Mouse (Mus musculus) adrenal gland, postnatal 36 days (tissue): ENCODE measurements around the gene Slc24a2. TPM values are rescaled to one million over a fixed set of nuclear protein-coding genes. Genes with fewer than 3 reads are reported as not detected.

ENCODE experiments used
- DNase-seq, 2 experiments: peaks; one replicate each; pipeline ENCODE4 v3.0.0; 2021; ENCODE audit warnings: mixed read lengths in 1 of 2
- long read RNA-seq, 2 experiments: library from polyadenylated mRNA; stranded (forward); transcript quantifications; one replicate each; pipeline ENCODE4 v2.0.0; 2021; ENCODE audit warnings: borderline sequencing depth in 2 of 2
- total RNA-seq, 2 experiments: library from RNA; stranded (reverse); gene quantifications; 2 replicates each; pipeline ENCODE4 v1.2.3; 2021

Gene Slc24a2
- total RNA-seq, result 10 to 100 TPM; 11.1 to 12.6 TPM
- long read RNA-seq, experiment 1, partial matches to known transcripts, result 0 of 2 reads
- long read RNA-seq, experiment 1, other reads (novel, unspliced or antisense), result 2 of 2 reads
- long read RNA-seq, experiment 2, partial matches to known transcripts, result 0 of 1 reads
- long read RNA-seq, experiment 2, other reads (novel, unspliced or antisense), result 1 of 1 reads

DNA sequence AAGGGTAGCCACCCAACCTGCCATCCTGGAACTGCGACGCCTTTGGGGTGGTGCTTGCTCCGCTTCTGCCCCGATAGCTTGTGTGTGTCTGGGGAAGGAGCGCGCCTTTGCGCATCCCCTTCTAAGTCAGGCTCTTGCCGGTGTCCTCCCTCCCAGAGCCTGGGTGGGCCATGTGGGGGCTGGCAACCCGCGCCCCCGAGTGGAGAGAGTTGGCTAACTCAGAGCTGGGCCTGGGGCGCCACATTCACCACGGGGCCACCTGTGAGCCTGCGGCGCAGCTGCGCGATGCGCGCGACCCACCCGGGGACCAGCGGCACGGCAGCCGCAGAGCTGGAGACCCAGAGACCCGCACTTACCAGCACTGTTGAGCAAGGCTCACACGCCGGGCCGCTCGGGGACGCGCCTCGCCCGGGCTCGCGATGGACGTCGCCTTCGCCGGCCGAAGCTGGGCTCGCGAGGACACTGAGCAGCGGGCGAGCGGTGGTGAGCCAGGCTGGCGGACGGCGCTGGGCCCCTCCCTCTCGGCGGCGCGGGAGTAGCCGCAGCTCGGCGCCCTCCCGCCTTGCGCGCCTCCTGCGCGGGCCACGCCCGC is at the start of gene Slc24a2:
TSS of gene Slc24a2 (minus strand) at position 518 of the 592 bp plus-strand sequence.
- DNase-seq, result peak; percentile 62 to 69

DNA sequence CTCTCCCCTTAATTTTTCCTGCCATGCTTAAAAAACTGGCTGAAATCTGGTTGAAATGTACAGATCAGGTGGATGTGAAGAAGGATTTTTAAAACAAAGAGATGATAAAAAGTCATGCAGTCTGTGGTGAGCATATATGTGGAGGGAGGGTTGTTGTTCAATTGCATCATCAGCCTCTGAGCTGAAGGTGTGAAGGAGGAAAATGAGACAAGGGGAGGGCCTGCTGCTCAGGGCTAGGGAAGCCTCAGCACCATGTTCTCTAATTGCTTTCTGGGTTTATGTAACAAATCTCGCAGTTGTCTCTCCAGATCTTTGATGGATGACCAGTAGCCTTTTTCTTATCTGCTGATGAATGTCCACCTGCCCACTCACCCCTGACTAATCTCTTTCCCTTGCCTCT is 44.5 kb upstream of the Slc24a2 start:
- no peak for DNase-seq

- DNase-seq, result no peak
These were observed 44.0 kb upstream of the Slc24a2 start for GRCm38 (mm10) chr4:87274276-87274675.

DNA sequence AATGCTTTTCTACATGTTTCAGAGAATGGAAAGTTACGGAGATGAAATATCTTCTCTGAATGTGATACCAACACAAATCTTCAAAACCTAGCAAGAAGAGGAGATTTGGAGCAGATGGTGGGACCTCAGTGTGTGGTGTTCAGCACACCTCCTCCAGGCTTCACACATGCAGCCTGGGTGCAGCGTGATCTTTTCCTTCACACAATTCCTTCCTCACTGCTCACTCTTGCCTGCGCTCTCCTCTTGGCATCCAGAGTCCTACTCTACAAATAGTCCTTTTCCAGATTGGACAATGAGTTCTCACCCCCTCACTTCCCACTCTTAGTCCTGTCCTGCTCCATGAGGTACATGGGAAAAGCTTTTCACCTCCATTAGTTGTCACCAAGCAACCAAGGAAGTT is 43.2 kb upstream of the Slc24a2 start:
- DNase-seq, result no peak

DNA sequence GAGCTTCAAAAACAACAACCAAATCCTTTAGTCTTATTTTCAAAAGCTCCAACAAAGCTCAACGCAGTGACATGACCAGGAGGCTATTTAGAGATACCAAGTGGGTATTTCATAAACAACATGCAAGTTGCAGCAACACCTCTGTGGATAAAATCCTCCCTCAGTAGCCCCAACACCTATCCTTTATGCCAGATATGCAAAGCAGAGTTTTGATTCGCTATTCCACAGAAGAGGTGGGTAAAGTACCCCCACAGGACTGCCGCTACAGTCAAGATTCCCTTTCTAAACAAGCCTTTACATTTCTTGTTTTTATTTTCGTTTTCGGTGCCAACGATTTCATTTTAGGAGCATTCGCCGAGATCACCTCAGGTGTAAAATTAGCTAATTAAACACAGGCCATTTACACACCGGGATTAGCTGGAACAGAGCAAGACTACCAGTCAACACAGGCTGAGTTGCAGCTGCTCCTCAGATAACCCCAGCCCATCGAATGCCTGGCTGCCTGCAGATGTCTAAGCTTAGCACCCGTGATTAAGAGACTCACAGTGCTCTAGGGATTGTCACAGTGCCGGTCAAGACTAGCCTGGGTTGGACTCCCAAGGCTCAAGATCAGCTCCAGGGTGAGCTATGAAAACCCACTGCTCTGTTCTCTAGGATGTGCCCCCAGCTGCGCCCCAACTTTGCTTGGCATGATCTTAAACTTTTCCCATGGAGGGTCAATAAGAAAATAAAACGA is 885 bp downstream of the Slc24a2 start:
- DNase-seq, result no peak

DNA sequence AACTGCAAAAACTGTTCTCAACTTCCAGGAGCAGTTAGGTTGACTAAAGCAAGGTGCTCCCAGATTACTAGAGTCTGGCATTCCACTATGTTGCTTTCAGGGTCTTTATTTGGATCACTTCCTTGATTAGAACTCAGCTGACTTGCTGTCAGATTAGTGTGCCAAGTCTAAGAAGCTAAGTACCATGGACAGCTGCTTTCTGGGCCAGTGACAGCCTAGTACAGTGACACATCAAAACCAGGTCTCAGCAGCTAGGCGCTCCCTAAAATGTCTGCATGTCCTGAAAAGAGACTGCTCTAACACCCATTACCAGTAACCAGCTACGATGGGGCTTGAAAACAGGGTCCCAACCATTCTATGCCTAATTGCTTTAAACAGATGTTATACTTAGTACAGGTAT is 8.7 kb downstream of the Slc24a2 start:
- DNase-seq, result peak; percentile 39 to 56

GRCm38 (mm10) chr4:87218196-87218595 is 12.1 kb downstream of the Slc24a2 start:
- DNase-seq, result peak; percentile 12 to 17

DNA sequence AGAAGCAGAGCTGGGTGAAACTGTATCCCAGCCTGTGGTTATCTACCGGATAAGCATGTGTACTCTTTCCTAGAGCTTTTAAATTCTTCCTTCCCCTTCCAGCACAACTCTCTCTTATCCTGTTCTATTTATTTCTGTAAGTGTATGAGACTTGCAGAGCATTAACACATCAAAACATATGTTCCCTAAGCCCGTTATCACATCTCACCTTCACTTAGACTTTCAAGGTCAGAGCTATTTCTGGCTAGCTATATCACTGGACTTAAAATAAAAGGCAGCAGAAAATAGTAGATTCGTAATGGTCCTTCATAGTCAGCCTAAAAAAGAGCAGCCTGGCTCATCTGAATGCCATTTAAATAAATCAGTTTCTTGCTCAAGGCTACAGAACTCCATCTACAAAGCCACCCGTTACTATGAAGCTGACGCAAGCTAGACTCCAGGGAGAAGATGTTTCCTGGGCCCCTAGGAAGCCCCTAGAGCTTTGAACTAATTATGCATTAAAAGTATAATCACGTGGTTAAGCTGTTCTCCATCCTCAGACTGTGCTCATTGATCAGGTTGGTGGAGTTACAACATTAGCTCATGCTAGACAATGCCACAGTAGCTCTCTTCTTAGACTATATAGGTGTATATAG is 18.8 kb downstream of the Slc24a2 start:
- DNase-seq, result peak in 1 of 2 experiments; percentile 15

DNA sequence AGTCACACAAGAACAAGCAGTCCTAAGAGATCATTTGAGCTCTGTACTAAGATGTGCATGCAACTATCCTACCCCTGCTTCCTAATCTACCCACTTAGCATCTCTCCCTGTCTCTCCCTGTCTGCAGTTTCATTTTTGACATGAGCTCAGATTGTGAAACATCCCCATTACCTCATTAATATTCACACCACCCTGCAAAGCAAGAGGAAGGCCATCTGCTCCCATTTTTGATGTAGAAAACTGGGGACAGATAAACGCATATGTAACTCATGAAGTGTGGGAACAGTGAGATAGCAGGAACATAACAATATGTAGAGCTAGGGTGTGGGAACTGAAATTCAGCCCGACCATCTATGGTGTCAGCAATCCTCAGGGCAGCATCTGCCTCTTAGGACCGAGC is 19.7 kb downstream of the Slc24a2 start:
- DNase-seq, result no peak

GRCm38 (mm10) chr4:87202081-87202480 is 28.2 kb downstream of the Slc24a2 start:
- no peak for DNase-seq

DNA sequence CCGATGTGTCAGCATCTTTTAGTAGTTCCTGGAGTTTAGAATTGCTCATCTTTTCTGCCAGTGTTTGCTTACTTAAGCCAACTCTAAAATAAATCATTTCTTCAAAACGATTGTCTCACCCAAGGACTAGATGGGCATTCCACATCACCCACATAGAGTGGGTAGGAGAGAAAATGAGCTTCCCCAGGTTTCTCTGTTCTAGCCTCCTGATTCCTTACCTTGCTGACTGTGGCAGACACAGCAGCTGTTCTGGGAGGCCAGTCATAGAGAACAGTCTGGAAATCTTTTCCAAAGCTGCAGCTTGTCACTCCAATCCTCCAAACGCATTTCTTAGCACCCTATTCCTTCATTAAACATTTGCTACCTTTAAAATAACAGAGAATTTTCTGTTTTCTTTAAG is 29.0 kb downstream of the Slc24a2 start:
- DNase-seq, result no peak

DNA sequence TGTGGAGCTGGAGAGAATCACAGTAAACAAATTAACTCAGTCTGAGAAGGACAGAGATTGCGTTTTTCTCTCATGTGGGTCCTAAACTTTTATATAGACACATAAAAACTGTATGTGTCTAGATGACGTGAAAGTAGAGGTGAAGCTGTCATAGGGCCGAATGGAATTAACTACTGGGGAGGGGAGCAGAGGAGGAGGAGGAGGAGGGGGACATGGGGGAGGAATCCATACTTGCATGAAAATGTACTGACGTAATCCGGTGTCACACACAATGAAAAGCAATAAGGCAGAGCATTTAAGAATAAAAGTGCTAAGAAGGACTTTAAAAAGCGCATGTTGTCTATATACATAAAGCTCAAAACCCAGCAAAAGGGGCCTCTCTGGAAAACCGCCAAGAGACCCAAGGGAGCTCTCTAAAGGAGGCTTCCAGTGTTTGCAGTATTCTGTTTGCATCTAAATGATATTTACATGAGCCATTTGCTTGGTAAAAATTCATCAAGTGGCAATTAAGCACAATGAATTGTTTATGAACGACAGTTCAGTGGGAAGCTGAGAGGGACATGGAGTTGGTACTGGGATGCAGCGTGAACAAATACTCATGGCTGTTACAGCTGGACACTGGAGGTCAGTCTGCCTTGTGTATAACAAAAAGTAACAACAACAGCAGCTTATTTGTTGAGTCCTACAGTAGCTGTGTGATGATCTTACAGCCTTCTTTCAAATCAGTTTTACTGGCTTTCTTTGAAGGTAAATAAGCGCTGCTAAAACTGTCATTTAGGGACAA is 45.9 kb downstream of the Slc24a2 start:
- no peak for DNase-seq

DNA sequence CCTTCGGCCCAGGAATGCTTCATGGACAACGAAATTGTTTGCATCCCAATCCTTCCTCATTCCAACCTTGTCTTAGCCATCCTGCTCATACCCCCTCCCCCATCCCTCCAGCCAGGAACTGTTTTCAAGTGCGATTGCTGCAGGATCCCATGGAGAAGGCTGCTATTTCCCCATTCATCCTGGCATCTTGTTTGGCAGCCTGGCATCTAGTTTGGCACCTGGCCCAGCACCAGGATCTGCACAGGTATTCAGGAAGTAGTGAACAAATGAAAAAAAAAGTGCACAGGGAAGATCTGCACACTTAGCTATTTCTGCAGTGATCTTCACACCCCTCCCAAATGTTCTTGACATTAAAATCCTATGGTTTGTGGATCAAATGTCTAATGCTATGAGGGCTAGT is 53.2 kb downstream of the Slc24a2 start:
- no peak for DNase-seq

GRCm38 (mm10) chr4:87163945-87164344 is 66.3 kb downstream of the Slc24a2 start:
- no peak for DNase-seq

GRCm38 (mm10) chr4:87158053-87158452 is 72.2 kb downstream of the Slc24a2 start:
- DNase-seq, result no peak

DNA sequence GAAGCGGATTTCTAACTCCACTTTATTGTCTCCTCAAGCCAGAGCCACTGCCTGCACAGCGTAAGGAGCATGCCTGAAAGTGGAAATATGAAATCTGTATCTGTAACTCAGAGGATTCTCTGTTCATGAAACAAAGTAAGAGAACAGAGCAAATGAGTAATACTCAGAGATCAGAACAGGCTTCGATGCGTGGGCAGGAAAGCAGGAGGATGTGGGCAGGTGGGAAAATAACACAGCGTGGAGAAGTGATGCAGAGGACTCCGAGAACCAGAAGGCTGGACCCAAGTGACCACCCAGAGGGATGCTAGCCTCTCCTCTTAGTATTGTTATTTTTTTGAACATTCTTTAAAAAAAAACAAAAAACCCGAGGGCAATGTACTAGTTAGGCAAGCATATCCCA is 78.3 kb downstream of the Slc24a2 start:
- no peak for DNase-seq

GRCm38 (mm10) chr4:87149584-87149983 is 80.7 kb downstream of the Slc24a2 start:
- no peak for DNase-seq

DNA sequence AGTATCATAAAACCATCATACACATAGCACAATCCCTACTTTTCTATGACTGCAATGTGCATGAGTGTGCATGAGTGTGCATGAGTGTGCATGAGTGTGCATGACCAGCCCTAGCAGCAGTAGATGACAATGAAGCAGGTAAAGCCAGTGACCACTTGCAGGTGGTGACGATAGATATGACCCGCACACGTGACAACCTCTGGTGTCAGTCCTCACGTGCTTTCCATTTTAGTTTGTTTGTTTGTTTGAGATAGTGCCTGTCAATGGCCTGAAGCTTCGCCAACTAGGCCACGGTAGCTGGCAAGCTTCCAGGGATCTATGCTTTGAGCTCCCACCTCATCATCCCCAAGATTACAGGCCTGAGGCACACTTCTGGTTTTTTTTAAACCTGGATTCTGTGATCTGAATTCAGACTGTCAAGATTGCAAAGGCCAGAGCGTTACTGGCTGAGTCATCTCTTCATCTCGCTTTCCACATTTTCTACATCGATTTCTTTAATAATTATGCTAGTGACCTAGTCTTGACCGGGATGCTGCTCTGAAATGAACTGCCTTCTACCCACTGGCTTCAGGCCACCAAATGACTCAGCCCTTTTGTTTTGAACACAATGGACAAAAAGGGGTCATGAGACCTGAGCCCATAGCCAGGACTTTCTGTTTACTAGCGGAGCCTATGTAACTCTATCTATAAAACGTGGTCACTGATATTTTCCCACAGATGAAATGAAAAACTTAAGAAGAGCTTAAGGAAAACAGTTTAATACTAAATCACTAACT is 88.5 kb downstream of the Slc24a2 start:
- DNase-seq, result peak in 1 of 2 experiments; percentile 3

GRCm38 (mm10) chr4:87140901-87141300 is 89.4 kb downstream of the Slc24a2 start:
- DNase-seq, result peak; percentile 10 to 13

DNA sequence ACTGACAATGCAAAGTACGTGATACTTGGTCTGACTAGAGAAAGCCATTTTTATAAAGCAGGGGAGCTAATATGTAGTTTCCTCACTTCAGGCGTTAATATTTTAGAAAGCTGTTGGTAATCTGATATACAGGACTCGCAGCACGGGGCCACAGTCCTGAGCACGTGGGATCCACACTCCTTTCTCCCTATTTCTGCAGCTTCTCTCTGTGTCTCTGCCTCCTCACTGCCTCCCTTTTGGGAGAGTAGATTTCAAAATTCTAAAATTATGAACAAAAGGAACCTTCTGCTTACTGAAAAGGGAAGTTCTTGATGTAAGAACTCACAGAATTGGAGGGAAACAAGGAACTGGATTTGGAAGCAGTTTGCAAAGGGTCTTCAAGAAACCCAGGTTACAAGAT is 97.8 kb downstream of the Slc24a2 start:
- no peak for DNase-seq

DNA sequence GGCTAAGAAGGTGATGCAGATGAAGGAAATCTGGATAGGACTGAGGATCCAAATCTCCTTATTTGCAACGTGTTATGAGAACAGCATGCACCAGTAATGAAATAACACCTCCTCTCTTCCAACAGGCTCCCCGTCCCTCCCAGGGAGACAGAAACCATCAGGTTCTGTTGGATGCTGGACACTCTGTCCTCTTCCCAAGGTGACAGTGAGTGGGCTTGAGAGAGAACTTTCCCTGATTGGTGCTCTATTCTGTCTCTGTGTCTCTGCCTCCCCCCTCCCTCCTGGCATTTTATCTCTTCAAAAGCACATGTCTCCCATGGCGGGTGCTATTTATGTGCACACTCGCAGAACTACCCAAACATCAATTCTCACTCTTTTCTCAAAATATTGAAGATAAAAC is 103.5 kb downstream of the Slc24a2 start:
- DNase-seq, result no peak
